Mouse (Mus musculus) olfactory bulb, adult 2 months (tissue): Measurements from ENCODE around the gene Prrx2.

Source experiments
- CTCF ChIP-seq: fragments of 200-500 bp; IDR thresholded peaks from 2 replicates; pipeline ENCODE4 v1.5.1; 2012; ENCODE audit warnings: low read depth, mild to moderate bottlenecking, low read length, moderate library complexity; ENCODE audit not compliant: insufficient read depth
- POLR2A ChIP-seq: fragments of 200-500 bp; IDR thresholded peaks from 2 replicates; pipeline ENCODE4 v1.6.1; 2012; ENCODE audit warnings: mild to moderate bottlenecking, low read depth, low read length, moderate library complexity; ENCODE audit not compliant: insufficient read depth

DNA sequence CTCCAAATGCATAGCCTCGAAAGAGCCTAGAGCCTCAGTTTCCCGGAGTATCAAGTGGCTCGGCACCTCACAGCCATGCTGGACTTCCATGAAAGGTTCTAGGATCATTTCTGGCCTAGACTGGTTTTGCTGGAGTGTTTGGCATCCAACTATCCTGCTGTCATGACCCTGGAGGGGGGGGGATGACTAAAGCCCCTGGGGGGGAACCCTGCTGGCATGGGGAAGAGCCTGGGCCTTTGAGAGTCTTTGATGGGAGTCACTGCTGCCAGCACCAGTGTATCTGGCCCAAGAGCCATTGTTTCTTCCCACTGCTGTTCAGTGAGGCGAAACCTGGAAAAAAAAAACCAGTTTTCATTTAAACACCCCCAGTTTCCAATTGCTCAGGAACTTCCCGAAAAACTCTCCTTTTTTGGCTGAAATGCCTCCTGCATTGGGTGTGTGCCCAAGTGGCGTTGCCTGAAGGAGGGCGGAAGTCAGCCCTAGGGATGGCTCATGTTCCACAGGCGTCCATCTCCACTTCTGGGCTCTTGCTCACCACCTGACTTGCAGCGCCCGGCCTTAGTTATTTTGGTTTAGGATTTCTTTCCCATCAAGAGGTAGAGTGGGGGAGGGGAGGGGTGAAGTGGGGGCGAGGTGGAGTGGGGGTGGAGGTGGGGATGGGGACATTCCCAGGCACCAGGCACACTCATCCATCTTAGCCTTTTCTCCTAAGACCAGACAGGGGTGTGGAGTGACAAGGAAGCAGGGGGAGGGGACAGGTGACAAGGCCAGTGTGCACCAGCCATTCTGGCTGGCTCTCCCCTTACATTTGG lies 41.1 kb downstream of the Prrx2 start:
- TF ChIP-seq CTCF (no peak), POLR2A (no peak)
